Mouse (Mus musculus) myocyte (in vitro differentiated cells): ENCODE results near the gene Atxn7l3. TPM values are rescaled to one million over a fixed set of nuclear protein-coding genes. Genes with fewer than 3 reads are reported as not detected.

Source experiments
- H3K27me3 ChIP-seq: one replicate; pipeline ENCODE4 v1.6.1; 2011; ENCODE audit not compliant: control insufficient read depth, insufficient read depth, insufficient read length
- H3K36me3 ChIP-seq: one replicate; pipeline ENCODE4 v1.6.1; 2011; ENCODE audit not compliant: control insufficient read depth, insufficient read depth
- H3K4me2 ChIP-seq: one replicate; pipeline ENCODE4 v1.6.1; 2011; ENCODE audit warnings: low read depth, control low read depth
- H3K4me3 ChIP-seq: one replicate; pipeline ENCODE4 v1.5.1; 2011; ENCODE audit warnings: mild to moderate bottlenecking, control low read depth, moderate library complexity
- H3K79me2 ChIP-seq: one replicate; pipeline ENCODE4 v1.6.1; 2011; ENCODE audit not compliant: control insufficient read depth, insufficient read depth
- H3ac ChIP-seq: one replicate; pipeline ENCODE4 v1.6.1; 2011; ENCODE audit not compliant: control insufficient read depth, insufficient read length
- CEBPB ChIP-seq: IDR thresholded peaks from 2 replicates; pipeline ENCODE4 v1.6.1; 2011; ENCODE audit warnings: mild to moderate bottlenecking, moderate library complexity; ENCODE audit not compliant: poor library complexity, insufficient read depth, severe bottlenecking
- E2F4 ChIP-seq: IDR thresholded peaks from one replicate; pipeline ENCODE4 v1.6.1; 2011; ENCODE audit warnings: mild to moderate bottlenecking, control low read depth, moderate library complexity; ENCODE audit not compliant: insufficient read depth
- MAX ChIP-seq: IDR thresholded peaks from one replicate; pipeline ENCODE4 v1.6.1; 2011; ENCODE audit warnings: low read depth, mild to moderate bottlenecking, control low read depth
- MYOD1 ChIP-seq, 3 experiments: IDR thresholded peaks; one replicate each; pipeline ENCODE4 v1.6.1; 2011; ENCODE audit warnings: control low read depth in 2 of 3, low read depth in 2 of 3, mild to moderate bottlenecking in 2 of 3, moderate library complexity in 1 of 3; ENCODE audit not compliant: insufficient read length in 2 of 3, control insufficient read depth in 1 of 3
- MYOG ChIP-seq, 3 experiments: IDR thresholded peaks; one replicate each; pipeline ENCODE4 v1.6.1; 2011; ENCODE audit warnings: control low read depth in 2 of 3, low read depth in 2 of 3, mild to moderate bottlenecking in 2 of 3; ENCODE audit not compliant: insufficient read length in 2 of 3, control insufficient read depth in 1 of 3, insufficient read depth in 1 of 3
- POLR2A ChIP-seq: IDR thresholded peaks from one replicate; pipeline ENCODE4 v1.6.1; 2011; ENCODE audit warnings: low read depth, mild to moderate bottlenecking, control low read depth, moderate library complexity; ENCODE audit not compliant: insufficient read length
- POLR2AphosphoS2 ChIP-seq: IDR thresholded peaks from one replicate; pipeline ENCODE4 v1.6.1; 2011; ENCODE audit warnings: low read depth, control low read depth; ENCODE audit not compliant: insufficient read length
- REST ChIP-seq: IDR thresholded peaks from one replicate; pipeline ENCODE4 v1.6.1; 2011; ENCODE audit warnings: mild to moderate bottlenecking, control low read depth, moderate library complexity; ENCODE audit not compliant: insufficient read depth, insufficient read length
- SRF ChIP-seq: IDR thresholded peaks from one replicate; pipeline ENCODE4 v1.6.1; 2011; ENCODE audit warnings: low read depth; ENCODE audit not compliant: control insufficient read depth, insufficient read length
- TCF12 ChIP-seq: IDR thresholded peaks from one replicate; pipeline ENCODE4 v1.6.1; 2011; ENCODE audit warnings: mild to moderate bottlenecking, control low read depth; ENCODE audit not compliant: poor library complexity, insufficient read depth, severe bottlenecking
- TCF3 ChIP-seq: IDR thresholded peaks from one replicate; pipeline ENCODE4 v1.6.1; 2011; ENCODE audit warnings: low read depth, control low read depth; ENCODE audit not compliant: insufficient read length
- USF1 ChIP-seq: IDR thresholded peaks from one replicate; pipeline ENCODE4 v1.6.1; 2011; ENCODE audit warnings: low read depth, mild to moderate bottlenecking, control low read depth, moderate library complexity
- polyA plus RNA-seq: library from polyadenylated mRNA; unstranded; fragments of >200 nt; fragmentation: generic; extraction: Trizol; gene quantifications from one replicate; pipeline ENCODE4 v1.2.1, GENCODE M21; 2012; ENCODE audit warnings: missing spikeins

Atxn7l3 gene
- polyA plus RNA-seq, 1 experiment, result 39.5 TPM

DNA sequence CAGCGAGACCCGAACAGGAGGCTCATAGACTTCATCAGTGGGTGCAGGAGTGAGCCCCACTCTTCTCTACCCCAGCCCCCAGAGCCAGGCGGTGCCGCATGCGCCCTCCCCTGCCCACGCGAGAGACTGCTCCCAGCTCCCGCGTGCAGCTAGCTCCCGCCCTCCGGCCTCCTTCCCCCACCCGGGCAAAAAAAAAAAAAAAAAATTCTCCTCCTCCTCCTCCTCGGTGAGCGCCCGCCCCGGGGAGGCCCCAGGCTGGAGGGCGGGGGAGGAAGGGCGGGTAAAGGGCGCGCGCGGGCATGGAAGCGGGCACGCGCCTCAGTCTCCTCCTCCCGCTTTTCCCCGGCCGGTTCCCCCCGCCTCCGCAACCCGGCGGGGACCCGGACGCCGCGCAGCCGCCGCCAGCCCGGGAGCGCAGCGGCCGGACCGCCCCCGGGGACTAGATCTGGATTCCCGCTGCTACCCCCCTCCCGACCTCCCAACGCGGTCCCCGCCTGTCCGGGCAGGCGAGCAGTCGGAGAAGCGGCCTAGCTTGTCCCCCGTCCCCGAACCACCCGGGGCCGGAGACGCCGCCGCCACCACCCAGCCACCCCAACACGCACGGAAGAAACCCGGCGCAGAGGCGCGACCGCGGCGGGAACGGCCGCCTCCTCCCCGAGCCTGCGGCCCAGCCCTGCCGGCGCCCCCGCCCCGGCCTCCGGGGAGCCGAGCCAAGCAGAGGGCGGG lies 20.3 kb upstream of the Atxn7l3 start:
- Histone ChIP-seq H3K4me2 (peak overlapping the region; percentile 91), H3K4me3 (peak overlapping the region; percentile 75), H3ac (peak overlapping the region; percentile 98), H3K36me3 (peaks cover 14% of the 10 kb centered on the region), H3K79me2 (peaks cover 22% of the 10 kb centered on the region), H3K27me3 (no peaks in the 10 kb centered on the region)
- peak in 1 of 3 experiments; percentile 6 for TF ChIP-seq MYOG (IDR thresholded peaks at IDR 0.05; ENCODE audit: control insufficient read depth in 1 of 3, insufficient read depth in 1 of 3, insufficient read length in 2 of 3, low read depth in 2 of 3)
- no peak for TF ChIP-seq TCF3
- no peak for TF ChIP-seq CEBPB
- no peak for TF ChIP-seq USF1
- no peak for TF ChIP-seq REST
- no peak for TF ChIP-seq MYOD1 (IDR thresholded peaks at IDR 0.05; ENCODE audit: control insufficient read depth in 1 of 3, insufficient read length in 2 of 3, low read depth in 2 of 3)
- no peak for TF ChIP-seq MAX
- TF ChIP-seq SRF, result no peak
- peak; percentile 29 for TF ChIP-seq POLR2AphosphoS2
- no peak for TF ChIP-seq E2F4
- TF ChIP-seq TCF12, result no peak
- peak; percentile 29 for TF ChIP-seq POLR2A

DNA sequence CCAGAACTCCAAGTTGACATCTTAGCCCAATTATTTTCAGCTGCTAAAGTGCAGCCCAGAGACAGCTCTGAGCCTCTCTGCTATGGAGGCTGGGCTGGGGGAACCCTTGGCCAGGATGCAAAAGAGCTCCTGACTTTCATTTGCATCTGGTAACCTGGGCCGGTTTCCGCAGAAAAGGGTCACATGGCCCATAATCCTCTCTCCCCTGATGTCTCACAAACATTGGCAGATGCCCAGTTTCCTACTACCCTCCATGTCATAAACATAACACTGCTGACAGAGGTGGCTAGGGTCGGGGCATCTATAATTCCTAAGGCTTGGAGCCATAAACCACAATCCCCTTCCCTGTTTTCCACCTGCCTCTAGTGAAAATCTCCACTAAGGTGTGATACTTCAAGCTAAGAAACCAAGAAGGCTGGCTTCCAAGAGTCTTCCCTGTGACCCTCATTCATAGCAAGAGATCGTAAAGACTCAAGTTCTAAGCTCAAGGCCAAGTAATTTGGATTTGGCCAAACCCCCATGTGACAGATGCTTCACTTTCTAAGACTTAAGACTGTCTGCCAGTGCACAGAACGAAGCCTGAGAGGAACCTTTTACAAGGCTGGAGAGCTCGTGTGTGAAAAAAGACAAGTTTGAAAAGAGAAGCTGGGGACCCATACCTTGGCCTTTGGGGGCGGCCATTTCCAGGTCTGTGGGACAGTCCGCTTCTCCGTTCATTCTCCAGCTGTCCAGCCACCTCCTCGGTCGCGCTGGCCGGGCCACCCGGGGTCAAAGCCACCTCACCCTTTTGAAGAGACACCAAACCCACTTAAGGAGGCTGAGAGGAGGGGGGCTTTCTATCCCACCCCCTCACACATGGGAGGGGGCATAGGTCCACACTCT lies 19.5 kb upstream of the Atxn7l3 start:
- H3K36me3 ChIP-seq, result peaks cover 14% of the 10 kb centered on the region
- H3K27me3 ChIP-seq, result no peaks in the 10 kb centered on the region
- H3K79me2 ChIP-seq, result peaks cover 22% of the 10 kb centered on the region
- H3K4me3 ChIP-seq, result peak overlapping the region; percentile 75
- H3K4me2 ChIP-seq, result peak overlapping the region; percentile 91
- peak overlapping the region; percentile 98 for H3ac ChIP-seq
- peak; percentile 11 for TF ChIP-seq USF1
- no peak for TF ChIP-seq POLR2A

DNA sequence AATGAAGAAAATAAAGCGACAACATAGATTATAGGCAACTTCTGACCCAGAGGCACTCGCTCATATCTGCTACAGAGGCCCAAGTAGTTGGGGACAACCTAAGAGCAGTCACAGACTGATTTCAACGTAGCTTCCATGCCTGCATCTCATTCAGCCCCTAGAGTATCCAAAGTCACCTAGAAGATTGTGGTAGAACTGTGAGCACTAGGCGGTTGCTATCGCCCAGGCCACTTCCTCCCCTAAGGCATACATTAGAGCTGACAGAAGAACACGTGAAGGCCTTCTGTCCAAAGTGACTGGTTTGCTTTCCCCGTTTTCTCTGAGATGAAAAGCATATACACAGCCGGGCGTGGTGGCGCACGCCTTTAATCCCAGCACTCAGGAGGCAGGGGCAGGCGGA lies 17.9 kb upstream of the Atxn7l3 start:
- no peak overlapping the region for H3K4me3 ChIP-seq
- peaks cover 22% of the 10 kb centered on the region for H3K79me2 ChIP-seq
- no peak overlapping the region for H3ac ChIP-seq
- peaks cover 14% of the 10 kb centered on the region for H3K36me3 ChIP-seq
- TF ChIP-seq SRF (no peak), MYOD1 (IDR thresholded peaks at IDR 0.05; ENCODE audit: control insufficient read depth in 1 of 3, insufficient read length in 2 of 3, low read depth in 2 of 3) (no peak), CEBPB (no peak), POLR2A (no peak), TCF12 (no peak), E2F4 (no peak), POLR2AphosphoS2 (no peak), USF1 (no peak), TCF3 (no peak), MAX (no peak), MYOG (IDR thresholded peaks at IDR 0.05; ENCODE audit: control insufficient read depth in 1 of 3, insufficient read depth in 1 of 3, insufficient read length in 2 of 3, low read depth in 2 of 3) (no peak), REST (no peak)
- no peaks in the 10 kb centered on the region for H3K27me3 ChIP-seq
- no peak overlapping the region for H3K4me2 ChIP-seq

DNA sequence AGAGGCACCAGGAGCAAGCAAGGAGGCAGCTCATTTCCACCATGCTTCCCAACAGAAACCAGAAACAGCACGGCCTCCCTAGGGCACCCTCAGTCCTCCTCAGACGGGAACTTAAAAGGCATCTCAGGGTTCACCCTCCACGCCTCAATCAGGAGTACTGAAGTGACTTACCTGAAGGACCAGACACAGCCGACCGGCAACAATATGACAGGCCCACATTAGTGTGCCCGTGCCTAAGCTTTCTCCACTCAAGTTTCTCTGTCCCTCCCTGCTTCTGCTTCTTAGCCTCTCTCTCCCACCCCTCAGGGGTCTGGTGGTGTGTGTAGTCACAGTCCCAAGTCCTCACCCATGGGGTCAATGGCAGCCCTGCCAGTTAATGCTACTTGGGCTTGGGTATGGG lies 16.2 kb upstream of the Atxn7l3 start:
- H3K4me2 ChIP-seq, result no peak overlapping the region
- H3K36me3 ChIP-seq, result peaks cover 14% of the 10 kb centered on the region
- no peak overlapping the region for H3ac ChIP-seq
- peaks cover 17% of the 10 kb centered on the region for H3K79me2 ChIP-seq
- no peak overlapping the region for H3K4me3 ChIP-seq
- TF ChIP-seq REST (no peak), MYOG (IDR thresholded peaks at IDR 0.05; ENCODE audit: control insufficient read depth in 1 of 3, insufficient read depth in 1 of 3, insufficient read length in 2 of 3, low read depth in 2 of 3) (no peak), MAX (no peak), POLR2AphosphoS2 (peak; percentile 4), CEBPB (no peak), E2F4 (no peak)
- no peaks in the 10 kb centered on the region for H3K27me3 ChIP-seq

DNA sequence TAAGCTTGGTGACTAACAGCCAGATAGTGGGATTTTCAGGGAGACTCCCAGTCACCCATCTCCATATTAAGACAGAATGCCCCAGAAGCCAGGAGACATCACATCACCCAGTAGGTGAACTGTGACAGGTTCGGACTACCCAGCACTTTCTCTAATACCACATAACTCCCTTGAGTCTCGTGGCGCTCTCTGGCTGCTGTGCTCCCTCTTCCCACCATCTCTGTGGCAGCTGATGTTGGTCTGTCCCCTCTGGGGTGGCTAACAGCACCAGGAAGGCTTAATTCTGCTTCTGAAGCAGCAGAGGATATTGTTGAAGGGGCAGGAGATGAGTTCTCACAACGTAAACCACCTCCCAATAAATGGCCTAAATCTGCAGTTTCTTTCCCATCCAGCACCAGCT lies 15.5 kb upstream of the Atxn7l3 start:
- H3K4me2 ChIP-seq, result no peak overlapping the region
- no peaks in the 10 kb centered on the region for H3K27me3 ChIP-seq
- peak; percentile 38 for TF ChIP-seq POLR2AphosphoS2
- no peak for TF ChIP-seq CEBPB
- no peak overlapping the region for H3K4me3 ChIP-seq
- peaks cover 14% of the 10 kb centered on the region for H3K36me3 ChIP-seq
- no peak overlapping the region for H3ac ChIP-seq
- peaks cover 17% of the 10 kb centered on the region for H3K79me2 ChIP-seq
